Mouse (Mus musculus): Measurements from ENCODE around the gene Zg16.

DNA sequence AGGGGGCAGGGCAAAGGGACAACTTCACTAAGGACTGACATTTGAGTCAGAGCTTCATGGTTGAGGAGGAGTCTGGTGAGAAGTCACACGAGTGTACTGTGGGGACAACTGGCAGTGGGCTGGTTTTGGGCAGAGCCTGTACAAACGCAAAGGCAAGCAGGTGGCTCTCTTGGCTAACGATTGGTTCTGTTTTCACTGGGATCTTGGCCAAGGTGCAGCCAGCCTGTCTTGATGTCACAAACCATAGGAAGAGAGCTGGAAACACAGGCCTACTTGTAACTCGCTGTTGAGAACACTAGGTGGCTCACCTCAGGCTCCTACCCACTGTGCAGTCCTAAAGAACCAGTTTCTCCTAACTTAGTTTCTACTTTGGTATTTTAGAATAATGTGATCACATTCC is 42.5 kb upstream of the Zg16 start:
- TF ChIP-seq CTCF (IDR thresholded peaks at IDR 0.05; ENCODE audit: insufficient read depth, low read depth, low read length), result no peak
- no peak for TF ChIP-seq POLR2A (IDR thresholded peaks at IDR 0.05; ENCODE audit: insufficient read depth, low read depth, low read length)

Measured in olfactory bulb, adult 2 months (tissue).